Mouse (Mus musculus) embryonic facial prominence, embryonic 10.5 days (tissue): ENCODE data around the gene Fam163a. TPM values are rescaled to one million over a fixed set of nuclear protein-coding genes. Genes with fewer than 3 reads are reported as not detected.

Source experiments
- DNase-seq: peaks from one replicate; pipeline ENCODE4 v3.0.0-alpha.2; 2017; ENCODE audit warnings: low spot score
- H3K27ac ChIP-seq: fragments of 300-500 bp; sonication (generic); replicated peaks from 2 replicates; pipeline ENCODE4 v1.5.1; 2016; ENCODE audit warnings: mild to moderate bottlenecking
- H3K27me3 ChIP-seq: fragments of 300-500 bp; sonication (generic); replicated peaks from 2 replicates; pipeline ENCODE4 v1.6.1; 2016; ENCODE audit warnings: low read depth, mild to moderate bottlenecking; ENCODE audit not compliant: poor library complexity, severe bottlenecking
- H3K36me3 ChIP-seq: fragments of 300-500 bp; sonication (generic); replicated peaks from 2 replicates; pipeline ENCODE4 v1.6.1; 2016; ENCODE audit warnings: mild to moderate bottlenecking, moderate library complexity
- H3K4me1 ChIP-seq: fragments of 300-500 bp; sonication (generic); 2 replicates; pipeline ENCODE4 v1.6.1; 2016
- H3K4me3 ChIP-seq: fragments of 300-500 bp; sonication (generic); 2 replicates; pipeline ENCODE4 v1.5.1; 2016; ENCODE audit warnings: mild to moderate bottlenecking, moderate library complexity
- H3K9me3 ChIP-seq: fragments of 300-500 bp; sonication (generic); 2 replicates; pipeline ENCODE4 v1.6.1; 2016; ENCODE audit warnings: mild to moderate bottlenecking
- WGBS: fragments of 180-500 bp; shearing (Covaris S2); methylation state at CpG from one replicate; pipeline ENCODE4 v1.1.7; 2016; 5-methylcytosine and 5-hydroxymethylcytosine counted together
- polyA plus RNA-seq: library from polyadenylated mRNA; unstranded; fragments of >200 nt; fragmentation: Nextera tagmentation; extraction: Ambion mirVana; gene quantifications from 2 replicates; pipeline ENCODE4 v1.2.1, GENCODE M21; 2016

The Fam163a gene
- polyA plus RNA-seq, 1 experiment from 2014 or later = 1.6 TPM

DNA sequence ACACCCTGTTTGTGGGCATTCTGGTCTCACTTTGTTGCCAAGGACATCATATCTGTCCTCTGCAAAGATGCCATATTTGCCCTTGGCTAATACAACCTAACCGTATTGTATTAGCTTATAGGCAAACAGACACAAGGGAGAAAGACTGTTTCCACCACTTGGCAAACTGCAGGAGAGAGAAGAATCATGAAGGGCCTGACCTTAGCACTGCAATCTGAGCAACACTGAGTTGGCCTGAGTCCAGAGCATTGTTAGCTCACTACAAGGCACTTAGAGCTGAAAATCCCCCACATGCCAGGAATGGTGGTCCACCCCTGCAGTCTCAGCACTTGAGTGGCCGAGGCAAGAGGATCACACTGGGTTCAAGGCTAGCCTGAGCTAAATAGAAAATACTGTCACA is 13.7 kb upstream of the Fam163a start:
- Histone ChIP-seq H3K4me1 (peaks cover 21% of the 10 kb centered on the region), H3K27ac (no peak overlapping the region), H3K4me3 (no peak overlapping the region), H3K36me3 (no peaks in the 10 kb centered on the region), H3K27me3 (no peaks in the 10 kb centered on the region), H3K9me3 (no peaks in the 10 kb centered on the region)
- WGBS = 96% methylated on average over 2 of the region's 2 CpGs
- no peak for DNase-seq

DNA sequence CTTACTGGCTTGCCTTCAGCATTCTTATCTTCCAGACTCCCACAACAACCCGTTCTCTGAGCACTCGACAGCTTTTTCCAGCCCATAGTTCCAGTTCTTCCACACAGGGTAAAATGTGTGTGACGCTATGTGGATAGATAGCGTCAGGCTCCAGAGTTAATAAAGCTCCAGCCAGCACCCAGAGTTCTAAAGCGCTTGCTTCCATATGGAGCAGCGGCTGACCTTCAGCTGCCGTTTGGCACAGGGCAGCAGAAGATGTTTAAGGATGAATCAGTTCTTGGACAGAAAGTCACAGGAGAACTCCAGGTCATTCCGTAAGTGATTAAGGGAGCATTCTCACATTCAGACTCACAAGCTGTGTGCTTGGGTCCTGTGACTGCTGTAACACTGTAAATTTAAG is 13.1 kb upstream of the Fam163a start:
- no peak overlapping the region for H3K27ac ChIP-seq
- no peaks in the 10 kb centered on the region for H3K27me3 ChIP-seq
- H3K4me3 ChIP-seq = no peak overlapping the region
- no peaks in the 10 kb centered on the region for H3K36me3 ChIP-seq
- H3K9me3 ChIP-seq = no peaks in the 10 kb centered on the region
- H3K4me1 ChIP-seq = peaks cover 18% of the 10 kb centered on the region
- 83% methylated on average over 8 of the region's 8 CpGs for WGBS
- no peak for DNase-seq

DNA sequence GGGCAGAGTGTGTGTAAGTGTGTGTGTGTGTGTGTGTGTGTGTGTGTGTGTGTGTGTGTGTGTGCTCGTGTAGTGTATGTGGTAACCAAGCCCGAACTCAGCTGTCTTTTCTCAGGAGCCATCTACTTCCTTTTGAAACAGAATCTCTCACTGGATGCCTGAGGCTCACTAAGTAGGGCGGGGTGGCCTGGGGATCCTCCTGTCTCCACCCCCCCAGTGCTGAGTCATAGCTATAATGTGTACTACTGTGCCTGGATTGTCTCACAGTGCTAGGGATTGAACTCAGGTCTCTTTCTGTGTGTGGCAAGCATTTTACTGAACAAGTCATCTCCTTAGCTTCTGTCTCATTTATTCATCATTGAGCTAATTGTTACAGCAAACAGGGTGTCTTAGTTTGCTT is 12.6 kb upstream of the Fam163a start:
- no peaks in the 10 kb centered on the region for H3K27me3 ChIP-seq
- no peak overlapping the region for H3K4me3 ChIP-seq
- no peaks in the 10 kb centered on the region for H3K36me3 ChIP-seq
- DNase-seq = no peak
- WGBS = 69% methylated on average over 3 of the region's 3 CpGs
- no peaks in the 10 kb centered on the region for H3K9me3 ChIP-seq
- peaks cover 13% of the 10 kb centered on the region for H3K4me1 ChIP-seq
- no peak overlapping the region for H3K27ac ChIP-seq

DNA sequence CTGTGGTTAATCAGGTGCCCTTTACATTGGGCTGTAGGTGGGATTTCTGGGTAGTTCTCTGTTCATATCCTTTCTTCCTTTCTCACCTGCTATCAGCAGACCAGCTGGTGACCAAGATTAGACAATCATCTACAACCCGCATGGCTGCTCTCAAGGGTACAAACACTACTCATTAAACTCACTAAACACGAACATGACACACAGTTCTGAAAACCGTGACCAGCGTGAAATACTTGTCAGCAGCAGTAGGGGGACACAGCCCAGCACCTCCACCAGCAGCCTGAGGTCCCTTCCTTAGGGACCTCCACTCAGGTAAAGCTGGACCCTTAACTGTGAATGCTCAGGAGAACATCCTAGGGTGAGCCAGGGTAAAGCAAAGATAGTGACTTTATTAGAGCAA is 11.4 kb upstream of the Fam163a start:
- H3K9me3 ChIP-seq = no peaks in the 10 kb centered on the region
- WGBS = 75% methylated on average over 4 of the region's 4 CpGs
- DNase-seq = no peak

DNA sequence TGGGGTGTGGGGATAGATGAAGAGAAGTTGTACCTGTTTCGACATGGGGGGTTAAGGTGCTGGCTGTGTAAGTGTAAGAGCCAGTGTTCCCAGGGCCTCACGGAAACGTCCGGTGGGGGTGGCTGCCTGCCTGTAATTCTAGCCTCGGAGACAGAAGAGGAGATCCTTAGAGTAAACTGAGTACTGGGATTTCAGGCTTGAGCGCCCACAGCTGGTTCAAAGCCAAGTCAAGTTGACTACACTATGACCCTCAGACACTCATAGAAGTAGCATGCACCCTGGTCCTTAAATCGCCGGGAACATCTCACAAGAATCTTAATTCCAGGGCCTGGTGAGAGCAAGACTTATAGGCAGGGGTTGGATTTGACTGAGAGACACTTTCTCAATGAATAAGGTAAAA is 9.8 kb upstream of the Fam163a start:
- Histone ChIP-seq H3K4me3 (no peak overlapping the region), H3K4me1 (0 out of 2 replicates have a peak, but pooled peaks cover 2% of the 10 kb centered on the region), H3K36me3 (no peaks in the 10 kb centered on the region), H3K27ac (no peak overlapping the region), H3K9me3 (no peaks in the 10 kb centered on the region), H3K27me3 (no peaks in the 10 kb centered on the region)
- no peak for DNase-seq
- WGBS = 86% methylated on average over 8 of the region's 8 CpGs

More for the DNA sequence above, 11.4 kb upstream of the Fam163a start:
- H3K27me3 ChIP-seq = no peaks in the 10 kb centered on the region
- H3K4me3 ChIP-seq = no peak overlapping the region
- peaks cover 4% of the 10 kb centered on the region for H3K4me1 ChIP-seq
- H3K36me3 ChIP-seq = no peaks in the 10 kb centered on the region
- no peak overlapping the region for H3K27ac ChIP-seq

DNA sequence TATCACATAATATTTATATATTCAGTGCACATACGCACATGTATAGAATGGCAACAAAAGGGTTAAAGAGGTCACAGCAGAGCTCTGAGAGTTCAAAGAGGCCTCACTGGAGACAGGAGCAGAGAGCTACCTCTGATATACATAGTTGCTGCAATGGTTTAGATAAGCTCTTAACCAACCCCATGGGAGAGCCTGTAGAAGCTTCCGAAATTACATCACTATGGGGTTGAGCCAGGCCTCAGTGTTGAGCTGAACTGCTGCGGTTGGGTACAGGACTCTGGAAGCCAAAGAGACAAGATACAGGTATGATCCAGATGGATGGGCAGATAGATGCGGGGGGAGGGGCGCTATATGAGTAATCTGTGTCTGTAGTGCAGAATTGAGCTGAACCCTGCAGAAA is 8.1 kb upstream of the Fam163a start:
- DNase-seq = no peak
- Histone ChIP-seq H3K27ac (no peak overlapping the region), H3K27me3 (peaks cover 8% of the 10 kb centered on the region; the same call in 1 of the 2 replicates), H3K4me1 (0 out of 2 replicates have a peak, but pooled peaks cover 2% of the 10 kb centered on the region), H3K9me3 (no peaks in the 10 kb centered on the region), H3K36me3 (no peaks in the 10 kb centered on the region), H3K4me3 (no peak overlapping the region)
- WGBS = 88% methylated on average over 5 of the region's 5 CpGs

DNA sequence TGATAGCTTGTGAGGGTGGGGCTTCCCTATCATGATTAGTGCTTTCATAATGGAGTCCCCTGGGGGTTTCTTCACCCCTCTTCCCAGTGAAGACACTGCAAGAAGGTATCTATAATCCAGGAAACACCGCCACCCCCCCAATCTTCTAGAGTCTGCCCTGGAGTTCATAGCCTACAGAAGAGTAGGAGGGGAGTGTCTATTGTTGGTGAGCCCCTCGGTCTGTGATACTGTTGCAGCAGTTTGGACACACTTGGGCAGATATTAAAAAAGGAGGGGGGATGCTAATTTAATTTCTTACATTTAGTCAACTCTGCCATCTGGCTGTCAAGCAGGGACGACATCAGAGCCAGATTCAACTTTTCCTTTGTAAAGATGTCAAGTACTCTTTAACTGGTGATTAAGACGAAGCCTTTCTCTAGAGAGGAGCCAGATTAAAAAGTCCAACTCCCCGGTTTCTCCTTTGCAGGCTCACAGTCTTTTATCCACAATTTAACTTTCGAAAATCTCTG is 7.0 kb upstream of the Fam163a start:
- Histone ChIP-seq H3K9me3 (no peaks in the 10 kb centered on the region), H3K4me1 (0 out of 2 replicates have a peak, but pooled peaks cover 2% of the 10 kb centered on the region), H3K4me3 (no peak overlapping the region), H3K36me3 (no peaks in the 10 kb centered on the region), H3K27me3 (peaks cover 18% of the 10 kb centered on the region), H3K27ac (no peak overlapping the region)
- WGBS = 66% methylated on average over 6 of the region's 6 CpGs
- DNase-seq = no peak

DNA sequence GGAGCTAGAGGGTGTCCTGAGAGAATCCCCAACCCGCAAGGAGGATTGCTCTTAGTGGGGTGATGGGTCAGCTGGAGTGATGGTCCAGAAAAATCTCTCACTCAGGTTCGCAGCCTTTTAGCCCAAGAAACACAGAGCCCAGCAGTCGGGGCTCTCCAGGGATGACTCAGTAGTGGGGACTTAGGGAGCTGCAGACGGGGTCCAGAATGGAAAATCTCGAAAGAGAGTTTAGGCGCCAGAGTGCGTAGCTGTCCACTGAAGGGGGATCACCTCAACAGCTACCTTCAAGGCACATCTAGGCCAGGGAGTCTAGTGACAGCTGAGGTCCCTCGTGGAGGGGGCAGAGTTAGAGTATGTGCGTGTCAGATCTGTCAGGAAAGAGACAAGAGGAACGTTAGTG is 338 bp upstream of the Fam163a start:
- H3K9me3 ChIP-seq = no peaks in the 10 kb centered on the region
- peak overlapping the region; percentile 66 for H3K4me3 ChIP-seq
- H3K27me3 ChIP-seq = peaks cover 74% of the 10 kb centered on the region
- 11% methylated on average over 10 of the region's 10 CpGs for WGBS
- no peaks in the 10 kb centered on the region for H3K36me3 ChIP-seq
- DNase-seq = no peak
- peaks cover 30% of the 10 kb centered on the region for H3K4me1 ChIP-seq
- H3K27ac ChIP-seq = peak overlapping the region; percentile 70

DNA sequence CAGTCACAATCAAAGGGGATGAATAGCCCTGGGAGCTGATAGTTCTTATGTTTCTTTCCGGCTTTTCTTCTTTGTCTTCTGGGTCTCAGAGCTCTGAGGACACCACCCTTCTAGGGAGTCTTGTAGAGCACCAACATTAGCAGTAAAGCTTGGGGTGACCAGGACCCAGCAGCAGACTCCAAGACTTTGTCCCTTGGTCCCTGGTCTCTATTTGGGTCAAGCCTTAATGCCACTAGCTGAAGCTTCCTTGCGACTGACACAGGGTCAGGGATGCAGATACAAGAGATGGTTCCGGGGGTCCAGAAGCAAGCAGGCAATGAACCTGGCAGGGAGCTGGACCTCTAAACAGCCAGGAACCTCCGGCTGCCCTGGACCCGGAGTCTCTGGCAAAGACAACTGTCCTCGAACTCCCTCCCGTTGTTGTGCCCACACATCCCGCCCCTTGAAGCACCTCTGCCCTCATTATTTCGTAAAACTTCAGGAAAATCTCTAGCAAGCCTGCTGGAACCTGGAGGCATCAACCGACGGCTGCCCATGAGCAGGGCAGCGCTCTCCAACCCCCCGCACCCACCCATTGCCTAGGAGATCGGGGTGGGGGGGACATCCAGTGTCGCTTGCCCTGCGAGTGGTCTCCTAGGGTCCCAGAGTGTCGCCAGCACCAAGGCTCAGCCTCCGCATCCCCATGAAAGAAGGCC is 718 bp downstream of the Fam163a start:
- H3K27ac ChIP-seq = peak overlapping the region; percentile 70
- 2% methylated on average over 18 of the region's 18 CpGs for WGBS
- no peaks in the 10 kb centered on the region for H3K9me3 ChIP-seq

DNA sequence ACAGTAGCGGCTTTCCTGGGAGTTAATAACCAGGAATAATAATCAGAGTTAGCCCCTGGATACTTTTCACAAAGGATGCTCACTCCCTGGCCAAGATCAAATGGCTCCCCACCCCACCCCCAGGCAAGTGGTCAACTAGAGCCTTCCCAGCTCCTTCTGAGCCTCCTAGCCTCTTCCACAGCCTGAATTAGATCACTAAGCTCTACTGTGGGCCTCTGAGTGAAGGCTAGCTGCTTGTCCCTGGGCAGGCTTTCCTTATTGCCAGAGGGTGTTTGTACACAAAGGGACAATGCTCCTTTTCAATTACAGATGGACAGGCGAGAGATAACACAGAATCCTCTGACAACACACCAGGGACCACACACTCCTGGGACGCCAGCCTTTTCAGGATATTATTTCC is 2.2 kb downstream of the Fam163a start:
- Histone ChIP-seq H3K36me3 (no peaks in the 10 kb centered on the region), H3K27ac (no peak overlapping the region), H3K27me3 (peaks cover 66% of the 10 kb centered on the region), H3K4me3 (no peak overlapping the region), H3K9me3 (no peaks in the 10 kb centered on the region), H3K4me1 (peaks cover 30% of the 10 kb centered on the region)
- WGBS = 24% methylated on average over 3 of the region's 3 CpGs
- no peak for DNase-seq

More for the DNA sequence above, 718 bp downstream of the Fam163a start:
- H3K4me1 ChIP-seq = peaks cover 30% of the 10 kb centered on the region
- H3K36me3 ChIP-seq = no peaks in the 10 kb centered on the region
- H3K4me3 ChIP-seq = peak overlapping the region; percentile 66
- DNase-seq = peak; percentile 29
- peaks cover 74% of the 10 kb centered on the region for H3K27me3 ChIP-seq

DNA sequence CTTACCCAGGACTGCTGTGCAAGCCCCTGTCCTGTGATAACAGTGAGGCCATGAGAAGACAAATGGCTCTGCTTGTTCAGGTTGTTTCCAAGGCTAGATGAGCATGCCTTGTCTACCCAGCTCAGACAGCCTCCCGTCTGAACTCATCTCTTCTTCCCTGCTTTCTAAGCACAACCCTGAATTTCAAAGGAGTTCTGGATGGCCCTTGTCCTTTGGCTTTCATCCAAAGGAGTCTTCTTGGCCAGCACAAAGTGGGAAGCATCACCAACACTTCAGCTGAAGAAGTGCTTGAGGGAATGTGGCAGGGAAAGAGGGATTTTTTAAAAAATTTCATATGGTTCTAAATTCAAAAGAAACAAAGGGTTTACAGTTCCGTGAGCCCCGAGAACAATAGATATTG is 3.8 kb downstream of the Fam163a start:
- no peak overlapping the region for H3K27ac ChIP-seq

DNA sequence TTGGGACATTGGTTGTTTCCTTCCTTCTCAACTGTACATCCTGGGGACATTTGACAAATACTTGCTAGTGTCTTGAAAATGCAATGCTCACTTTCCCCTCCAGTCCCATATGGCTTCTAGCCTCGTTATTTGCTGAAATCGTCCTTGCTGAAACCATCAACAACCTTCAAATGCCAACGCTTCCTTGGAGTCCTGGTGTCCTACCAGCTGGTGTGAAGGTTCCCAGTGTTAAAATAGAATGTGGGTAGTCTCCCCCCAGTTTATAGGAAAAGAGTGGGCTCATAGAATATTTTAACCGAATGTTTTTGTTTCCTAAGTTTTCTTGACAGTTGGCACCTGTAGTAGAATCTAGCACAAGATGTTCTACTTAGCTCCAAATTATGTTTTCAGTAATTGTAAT is 7.2 kb downstream of the Fam163a start:
- WGBS = 88% methylated on average over 4 of the region's 4 CpGs
- no peak for DNase-seq
- Histone ChIP-seq H3K9me3 (no peaks in the 10 kb centered on the region), H3K4me1 (peaks cover 2% of the 10 kb centered on the region), H3K27me3 (peaks cover 20% of the 10 kb centered on the region), H3K4me3 (no peak overlapping the region), H3K27ac (no peak overlapping the region), H3K36me3 (no peaks in the 10 kb centered on the region)

More for the DNA sequence above, 3.8 kb downstream of the Fam163a start:
- no peak overlapping the region for H3K4me3 ChIP-seq
- DNase-seq = no peak
- H3K27me3 ChIP-seq = peaks cover 53% of the 10 kb centered on the region
- no peaks in the 10 kb centered on the region for H3K9me3 ChIP-seq
- H3K4me1 ChIP-seq = peaks cover 30% of the 10 kb centered on the region
- H3K36me3 ChIP-seq = no peaks in the 10 kb centered on the region
- WGBS = 94% methylated on average over 3 of the region's 3 CpGs

DNA sequence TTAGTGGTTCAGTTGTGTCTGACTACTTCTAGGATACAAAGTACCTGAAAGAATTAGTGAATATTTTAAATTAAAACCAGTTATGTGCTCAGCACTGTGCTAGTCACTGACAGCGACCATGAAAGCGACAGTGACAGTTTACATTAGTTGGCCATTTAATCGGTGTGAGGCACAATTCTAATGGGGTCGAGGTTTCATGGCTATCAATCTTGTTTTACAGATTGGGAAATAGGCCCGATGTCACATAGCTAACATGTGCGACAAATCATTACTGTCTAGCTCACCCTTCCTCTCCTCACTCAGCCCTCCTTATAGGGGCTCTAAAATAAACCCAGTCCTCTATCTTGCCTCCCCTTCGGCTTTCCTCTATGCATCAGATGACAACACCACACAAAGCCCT is 11.5 kb downstream of the Fam163a start:
- WGBS = 84% methylated on average over 7 of the region's 7 CpGs
- Histone ChIP-seq H3K36me3 (no peaks in the 10 kb centered on the region), H3K27ac (no peak overlapping the region), H3K27me3 (peaks cover 5% of the 10 kb centered on the region; the same call in 1 of the 2 replicates), H3K4me1 (no peaks in the 10 kb centered on the region), H3K4me3 (no peak overlapping the region), H3K9me3 (no peaks in the 10 kb centered on the region)
- DNase-seq = no peak
